Mouse (Mus musculus) right cerebral cortex, adult 2 months (tissue): ENCODE data around the gene Pxylp1.
"Not testable (repeated sequence)": the region's sequence is repeated elsewhere in the genome, so short reads cannot be mapped to it uniquely, and the experiment has no call there.

Experiments used
- DNase-seq, 2 experiments: peaks; one replicate each; pipeline ENCODE4 v3.0.0; 2021 to 2022; ENCODE audit warnings: low spot score in 2 of 2

Pxylp1 gene

DNA sequence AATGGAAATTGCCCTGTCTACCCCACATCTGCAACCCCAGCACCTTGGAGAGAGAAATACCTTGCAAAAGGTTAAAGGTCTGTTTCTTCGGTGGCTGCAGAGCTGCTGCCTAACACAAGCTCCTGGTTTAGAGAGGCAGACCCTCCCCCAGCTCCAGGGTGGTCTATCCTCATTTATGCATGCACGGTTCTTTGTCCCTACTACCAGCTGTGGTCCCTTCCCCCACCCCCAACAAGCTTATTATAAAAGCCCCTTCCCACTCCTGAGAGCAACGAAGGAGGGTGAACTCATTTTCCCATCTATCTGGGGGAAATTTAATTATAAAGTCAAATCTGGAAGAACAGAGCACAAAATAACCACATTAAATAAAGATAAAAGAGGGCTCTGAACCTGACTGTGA lies at the start of gene Pxylp1:
Gene Pxylp1 (minus strand): TSS at position 124 of the 400 bp plus-strand sequence.
- no peak for DNase-seq

DNA sequence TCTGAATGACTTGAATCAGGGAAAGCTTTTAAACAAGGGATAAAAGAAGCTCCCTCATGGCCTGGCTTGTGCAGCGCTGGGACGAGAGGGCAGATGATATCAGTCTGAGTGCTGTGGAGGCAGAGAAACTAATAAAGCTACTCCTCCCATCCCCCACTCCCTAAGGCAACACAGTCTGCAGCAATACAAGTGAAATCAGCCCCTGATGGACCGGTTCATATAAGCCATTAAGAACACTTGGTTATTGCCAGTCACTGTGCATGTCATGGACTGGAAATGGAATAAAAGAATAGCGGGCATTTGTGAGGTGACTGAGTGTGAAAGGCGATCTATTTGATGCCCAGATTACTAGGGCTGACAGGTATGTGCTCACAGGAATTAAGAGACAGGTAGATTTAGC lies 46.4 kb upstream of the Pxylp1 start:
- no peak for DNase-seq

DNA sequence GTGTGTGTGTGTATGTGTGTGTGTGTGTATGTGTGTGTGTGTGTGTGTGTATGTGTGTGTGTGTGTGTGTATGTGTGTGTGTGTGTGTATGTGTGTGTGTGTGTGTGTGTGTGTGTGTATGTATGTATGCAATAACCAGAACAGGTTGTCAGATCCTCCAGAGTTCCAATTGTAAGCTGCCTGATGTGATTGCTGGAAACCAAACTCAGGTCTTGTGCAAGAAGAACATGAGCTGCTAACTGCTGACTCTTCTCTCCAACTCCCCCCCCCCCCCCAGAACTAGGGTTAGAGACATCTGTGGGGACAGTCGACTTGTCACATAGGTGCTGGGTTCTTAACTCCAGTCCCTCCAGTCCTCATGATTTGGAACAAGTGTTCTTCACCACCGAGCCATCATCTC lies 44.0 kb upstream of the Pxylp1 start:
- not testable (repeated sequence) for DNase-seq

DNA sequence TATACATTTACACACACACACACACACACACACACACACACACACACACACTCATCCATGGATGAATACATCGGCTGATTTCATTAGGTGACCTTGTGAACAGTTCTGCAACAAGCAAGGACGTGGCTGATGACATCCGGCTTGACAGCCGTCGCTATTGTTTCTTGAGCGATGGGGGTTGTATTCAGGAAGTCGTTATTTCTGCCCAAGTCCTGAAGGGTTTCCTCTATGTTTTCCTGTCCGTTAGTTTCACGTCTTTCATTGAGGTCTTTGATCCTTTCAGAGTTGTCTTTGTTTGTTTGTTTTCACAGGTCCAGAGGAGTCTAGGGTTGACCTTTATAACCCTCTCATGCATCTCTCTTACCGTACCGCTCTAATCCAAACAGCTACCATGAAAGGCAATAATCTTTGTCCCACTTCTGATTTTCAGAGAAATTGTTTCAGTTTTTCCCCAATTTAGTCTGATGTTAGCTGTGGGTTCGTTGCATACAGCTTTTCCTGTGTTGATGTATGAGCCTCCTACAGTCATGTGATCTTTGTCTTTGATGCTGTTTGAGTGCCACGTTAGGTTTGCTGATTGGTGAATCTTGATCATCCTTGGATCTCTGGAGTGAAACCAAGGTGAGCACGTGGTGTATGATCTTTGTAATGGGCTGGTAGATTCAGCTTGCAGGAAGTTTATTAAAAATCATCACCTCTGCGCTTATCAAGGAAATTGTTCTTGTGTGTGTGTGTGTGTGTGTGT lies 43.3 kb upstream of the Pxylp1 start:
- DNase-seq, result no peak

DNA sequence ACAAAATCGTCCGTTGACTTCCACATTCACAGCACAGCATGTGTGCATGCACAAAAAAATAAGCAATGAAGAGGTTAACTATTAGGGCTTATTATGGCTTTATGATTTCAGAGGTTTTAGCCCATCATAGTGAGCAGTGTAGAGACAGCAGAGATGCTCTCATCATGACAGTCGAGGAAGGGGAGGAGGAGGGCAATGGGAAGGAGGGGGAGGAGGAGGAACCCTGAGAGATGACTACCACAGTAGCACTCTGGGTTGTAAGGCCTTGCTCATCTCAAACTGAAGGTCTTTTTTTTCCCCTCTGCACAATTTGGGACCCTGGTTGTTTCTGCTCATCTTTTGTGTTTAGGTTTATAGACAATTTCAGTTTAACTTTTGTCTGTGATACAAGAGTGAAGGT lies 42.3 kb upstream of the Pxylp1 start:
- DNase-seq, result no peak

DNA sequence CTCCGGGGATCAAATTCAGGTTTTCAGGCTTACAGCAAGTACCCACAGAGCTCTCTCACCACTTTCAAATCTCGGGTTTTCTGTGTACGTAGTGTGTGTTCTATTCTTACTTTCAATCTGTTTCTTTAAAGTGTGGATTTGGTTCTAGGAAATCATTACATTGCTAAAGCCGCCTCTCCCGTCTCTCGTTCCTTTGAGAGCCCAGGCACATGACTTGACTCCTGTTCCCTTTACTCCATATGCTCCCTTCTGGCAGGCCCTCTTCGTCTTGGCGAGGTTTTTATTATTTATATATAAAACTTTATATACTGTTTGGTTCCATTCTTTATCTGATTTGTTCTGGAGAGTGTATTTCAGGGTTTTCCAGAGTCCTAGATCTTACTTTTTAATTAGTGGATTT lies 40.3 kb upstream of the Pxylp1 start:
- no peak for DNase-seq

DNA sequence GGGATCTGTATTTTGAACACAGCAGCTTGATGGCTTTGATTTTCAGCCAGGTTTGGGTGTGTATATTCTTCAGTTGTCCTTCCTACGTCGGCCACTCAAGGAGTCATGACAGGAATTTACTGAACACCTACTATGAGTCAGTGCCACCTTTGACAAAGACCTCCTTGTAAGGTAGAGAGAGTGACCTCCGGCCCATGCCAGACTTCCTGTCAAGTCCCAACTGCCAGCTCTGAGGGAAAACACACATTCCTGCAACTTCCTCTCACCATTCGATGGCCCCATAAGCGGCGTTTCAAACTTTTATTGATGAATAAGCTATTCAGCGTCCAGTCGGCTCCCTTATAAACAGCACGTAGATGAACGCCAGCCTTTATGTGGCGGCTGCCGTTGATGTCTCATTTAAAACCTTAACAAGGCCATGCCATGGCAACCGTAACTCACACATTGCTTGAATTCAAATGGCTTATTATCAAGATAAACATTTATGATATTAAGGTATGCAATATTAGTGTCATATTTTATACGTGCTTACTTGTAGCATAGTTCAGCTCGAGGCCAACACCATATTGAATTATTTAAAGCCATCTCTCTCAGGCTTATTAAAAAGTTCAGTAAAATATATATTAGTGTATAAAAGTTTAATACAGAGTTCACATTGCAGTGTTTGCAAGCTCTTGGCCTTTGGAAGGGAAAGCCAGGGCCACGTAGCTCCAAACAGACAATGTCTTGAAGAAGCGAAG lies 31.3 kb upstream of the Pxylp1 start:
- no peak for DNase-seq

DNA sequence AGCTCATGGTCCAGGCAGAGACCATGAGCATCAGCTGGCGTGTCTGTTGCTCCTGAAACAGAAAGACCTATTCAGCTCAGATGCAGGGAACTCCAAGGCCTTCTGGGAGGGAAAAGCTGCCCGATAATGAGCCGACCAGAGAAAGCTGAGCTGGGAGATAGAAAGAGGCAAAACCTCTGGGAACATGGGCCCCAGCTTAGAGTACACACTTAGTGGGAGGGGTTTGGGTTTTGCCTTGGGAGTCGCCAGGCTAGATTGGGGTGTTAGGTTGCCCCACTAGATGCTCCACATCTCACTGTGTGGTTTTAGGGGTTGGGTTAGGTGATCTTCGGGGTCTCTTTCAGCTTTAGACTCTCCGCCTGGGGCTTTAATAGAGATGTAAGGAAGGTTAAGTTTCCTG lies 30.6 kb upstream of the Pxylp1 start:
- DNase-seq, result no peak

DNA sequence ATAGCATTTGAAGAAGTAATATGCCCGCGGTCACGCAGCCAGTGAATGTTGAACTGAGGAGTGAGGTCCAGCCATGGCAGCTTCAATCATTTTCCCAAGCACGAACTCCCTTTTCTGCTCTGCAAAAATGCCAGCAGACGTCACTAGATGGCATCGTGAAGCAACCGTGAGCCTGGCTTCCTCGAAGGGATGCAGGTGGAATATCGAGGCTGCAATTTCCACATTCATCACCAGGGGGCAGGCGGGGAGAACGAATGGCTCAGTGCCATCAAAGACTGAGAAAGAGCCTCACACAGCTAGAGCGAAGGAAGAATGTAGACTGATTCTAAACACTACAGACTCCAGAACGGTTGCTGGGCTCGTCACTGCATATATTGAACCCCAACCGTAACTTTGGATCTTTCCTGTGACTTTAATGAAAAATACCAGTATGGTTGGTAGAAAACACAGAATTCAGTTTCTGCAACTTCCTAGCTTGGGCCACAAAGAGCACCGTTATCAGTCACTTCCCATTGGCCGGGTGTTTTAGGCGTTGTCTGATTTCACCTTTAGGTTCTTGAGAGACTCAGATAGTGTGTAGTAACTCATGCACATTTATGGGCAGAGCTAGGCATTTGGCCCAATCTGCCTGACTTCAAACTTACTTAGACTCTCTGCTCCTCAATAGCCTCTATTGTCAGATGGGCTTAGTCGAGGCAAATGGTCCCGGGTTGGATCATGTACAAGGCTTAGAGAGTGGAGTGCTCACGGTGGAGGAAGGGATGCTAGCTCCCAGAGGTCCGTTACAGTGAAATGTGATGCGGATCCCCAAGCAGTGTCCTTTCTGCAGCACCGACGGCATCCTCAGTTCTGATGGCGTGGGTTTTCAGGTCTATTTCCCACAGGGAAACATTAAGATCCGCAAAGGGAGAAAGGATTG lies 24.4 kb upstream of the Pxylp1 start:
- DNase-seq, result peak; percentile 100

DNA sequence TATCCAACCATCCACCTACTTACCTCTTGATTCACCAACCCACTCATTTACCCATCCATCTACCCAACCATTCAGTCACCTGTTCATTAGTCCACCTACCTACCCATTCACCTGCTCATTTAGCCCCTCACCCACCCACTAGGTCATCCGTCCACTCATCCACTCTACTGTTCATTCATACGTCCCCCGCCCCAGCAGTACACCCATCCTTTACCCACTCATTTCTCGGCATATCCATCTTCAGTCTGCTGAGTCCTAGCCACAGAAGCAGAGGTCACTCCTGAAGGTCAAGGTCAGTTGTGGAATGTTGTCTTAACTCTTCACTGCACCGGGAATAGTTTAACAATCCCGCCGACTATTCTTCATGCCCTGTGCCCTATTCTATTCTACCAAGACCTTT lies 23.6 kb upstream of the Pxylp1 start:
- DNase-seq, result no peak

DNA sequence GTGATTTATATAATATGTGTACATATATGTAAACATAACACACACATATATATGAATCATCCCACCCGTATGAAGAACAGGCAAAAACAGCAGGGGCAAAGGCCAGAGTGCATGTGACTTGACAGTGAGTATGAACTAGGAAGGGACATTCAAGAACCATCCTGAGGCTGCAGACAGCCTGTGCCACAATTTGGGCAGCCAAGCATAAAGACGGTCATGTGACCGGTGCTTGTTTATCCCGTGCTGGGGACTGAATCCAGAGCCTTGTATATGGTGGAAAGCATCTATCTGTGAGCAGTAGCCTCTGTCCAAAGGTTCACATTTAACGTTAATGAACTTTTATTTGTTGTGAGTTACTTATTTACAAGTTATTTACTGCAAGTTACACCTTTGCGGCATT lies 22.4 kb upstream of the Pxylp1 start:
- DNase-seq, result no peak

DNA sequence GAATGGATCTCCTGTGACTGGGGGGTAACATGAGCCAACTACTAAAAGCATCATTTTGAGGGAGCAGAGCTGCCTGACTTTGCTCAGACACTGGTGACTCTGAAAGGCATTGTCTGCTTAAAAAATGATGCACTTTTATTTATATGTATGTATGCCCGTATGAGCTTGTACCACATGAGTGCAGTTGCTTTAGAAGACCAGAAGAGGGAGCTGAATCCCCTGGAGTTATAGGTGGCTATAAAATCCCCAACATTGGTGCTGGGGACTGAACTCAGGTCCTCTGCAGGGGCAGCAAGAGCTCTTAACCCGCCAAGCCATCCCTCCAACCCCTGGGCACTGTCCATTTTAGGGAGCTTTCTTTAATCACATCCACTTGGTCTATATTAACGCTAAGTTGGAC lies 21.5 kb upstream of the Pxylp1 start:
- no peak for DNase-seq

DNA sequence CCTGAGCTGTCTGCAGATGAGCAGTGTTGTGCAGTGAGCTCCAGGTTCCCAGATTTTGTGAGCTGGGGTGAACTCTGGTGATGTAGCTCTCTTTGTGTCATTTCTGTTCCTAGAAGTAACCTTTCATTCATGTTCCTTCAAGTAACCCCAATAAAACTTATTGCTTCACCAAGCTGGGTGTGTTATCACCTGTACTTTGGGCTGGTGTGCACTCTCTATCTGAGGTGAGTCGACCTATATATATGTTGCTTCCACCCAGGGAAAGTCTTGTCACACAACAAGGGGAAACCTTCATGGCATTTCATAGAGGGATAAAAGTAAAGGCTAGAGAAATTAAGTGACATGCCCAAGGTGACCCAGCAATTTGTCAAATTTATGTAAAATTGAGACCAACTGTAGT lies 17.0 kb upstream of the Pxylp1 start:
- no peak for DNase-seq

DNA sequence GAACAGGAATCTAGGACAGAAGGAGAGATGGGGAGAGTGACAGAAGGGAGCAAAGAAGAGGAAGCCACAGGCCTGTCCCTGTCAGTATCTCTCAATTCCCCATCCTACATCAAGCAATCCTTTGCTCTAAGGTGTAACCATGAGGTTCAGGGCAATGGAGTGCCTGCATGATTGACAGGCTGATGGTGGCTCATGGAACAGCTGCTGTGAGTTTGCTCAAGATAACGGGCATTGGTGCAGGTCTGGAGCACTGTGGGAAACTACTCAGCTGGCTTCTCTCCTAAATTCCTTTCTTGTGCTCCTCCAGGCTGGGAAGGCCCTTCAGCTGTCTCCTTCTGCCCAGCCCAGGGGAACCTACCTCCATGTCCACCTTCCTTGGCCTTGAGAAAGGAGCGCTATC lies 16.3 kb upstream of the Pxylp1 start:
- DNase-seq, result no peak

DNA sequence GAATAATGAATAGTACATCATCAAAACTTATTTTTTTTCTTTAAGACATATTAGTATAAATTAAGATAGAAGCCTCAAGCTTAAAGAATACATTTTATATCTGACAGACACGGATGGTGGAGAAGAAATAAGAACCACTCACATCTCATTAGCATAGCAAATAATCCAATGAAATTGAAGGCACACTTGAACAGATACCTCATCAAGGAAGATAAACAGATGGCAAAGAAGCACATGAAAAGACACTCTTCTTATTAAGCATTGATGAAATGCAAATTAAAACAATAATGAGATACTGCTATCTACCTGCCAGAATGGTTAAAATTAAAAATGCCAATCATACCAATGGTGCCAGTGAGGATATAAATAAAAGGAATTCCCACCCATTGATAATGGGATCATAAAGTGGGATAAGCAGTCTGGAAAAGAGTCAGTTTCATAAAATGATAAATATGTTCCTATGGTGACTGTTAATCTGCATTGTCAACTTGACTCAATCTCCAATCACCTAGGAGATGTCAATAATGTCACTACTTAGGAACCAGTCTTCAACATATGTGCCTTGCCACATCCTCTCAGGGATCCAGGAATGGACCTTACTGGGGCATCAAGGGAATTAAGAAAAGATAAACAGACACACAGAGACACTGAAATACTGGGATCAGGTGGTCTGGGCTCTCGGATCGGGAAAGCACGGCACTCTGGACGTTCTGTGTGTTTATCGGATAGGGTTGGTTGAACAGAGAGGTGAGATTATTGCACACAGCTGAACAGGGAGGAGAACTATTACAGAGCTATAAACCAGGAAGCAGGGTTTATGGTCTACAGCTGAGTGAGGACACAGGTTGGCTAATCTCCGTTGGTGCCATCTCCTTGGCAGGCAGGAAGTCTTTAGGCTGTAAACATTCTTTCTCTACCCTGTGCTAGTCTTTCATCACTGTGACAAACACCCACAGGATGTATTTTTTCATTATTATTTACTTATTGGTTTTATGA lies 12.2 kb upstream of the Pxylp1 start:
- no peak for DNase-seq

DNA sequence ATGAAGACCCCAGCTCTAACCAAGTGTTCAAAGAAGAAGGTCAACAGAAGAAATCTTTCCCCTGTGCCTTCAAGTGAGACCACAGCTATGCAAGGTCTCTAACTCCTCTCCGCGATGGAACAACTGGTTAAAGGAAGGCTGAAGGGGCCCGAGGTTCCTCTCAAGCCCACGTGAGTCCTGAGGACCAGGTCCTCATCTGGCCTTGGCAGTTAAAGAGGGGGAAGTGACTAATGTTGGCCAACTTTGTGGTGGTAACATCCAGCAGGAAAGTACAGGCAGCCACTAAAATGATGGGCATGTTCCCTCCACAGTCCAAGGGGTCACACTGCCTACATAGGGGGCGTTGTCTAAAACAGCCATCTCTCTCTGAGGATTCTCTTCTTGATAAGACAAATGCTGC lies 7.2 kb upstream of the Pxylp1 start:
- DNase-seq, result no peak

DNA sequence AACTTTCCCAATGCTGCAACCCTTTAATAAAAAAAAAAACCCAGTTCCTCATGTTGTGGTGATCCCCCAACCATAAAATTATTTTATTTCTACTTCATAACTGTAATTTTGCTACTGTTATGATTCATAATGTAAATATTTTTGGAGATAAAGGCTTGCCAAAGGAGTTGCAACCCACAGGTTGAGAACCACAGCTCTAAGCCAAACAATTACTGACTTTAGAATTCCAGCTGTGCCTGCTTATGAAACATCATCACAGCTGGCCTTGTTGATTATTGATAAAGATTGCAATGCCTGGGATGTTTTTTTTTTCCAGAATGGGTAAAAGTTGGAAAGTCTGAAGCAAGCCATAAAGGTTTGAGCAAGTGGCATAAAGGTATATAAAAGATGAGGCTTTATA lies 6.5 kb upstream of the Pxylp1 start:
- DNase-seq, result no peak

DNA sequence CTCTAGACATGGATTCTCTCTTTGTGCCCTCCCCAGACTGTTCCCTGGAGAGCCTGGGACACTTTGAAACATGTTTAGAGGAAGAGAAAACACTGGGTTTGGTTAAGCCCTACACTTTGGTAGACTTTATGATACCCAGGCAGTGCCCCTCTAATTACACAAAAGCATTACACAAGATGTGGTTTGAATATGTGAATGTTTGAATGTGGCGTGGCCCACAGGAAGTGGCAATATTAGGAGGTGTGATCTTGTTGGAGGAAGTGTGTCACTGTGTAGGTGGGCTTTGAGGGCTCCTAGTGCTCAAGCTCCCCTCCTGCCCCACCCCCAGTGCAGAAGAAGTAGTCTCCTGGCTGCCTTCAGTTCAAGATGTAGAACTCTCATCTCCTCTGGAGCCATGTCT lies 4.2 kb upstream of the Pxylp1 start:
- DNase-seq, result no peak

DNA sequence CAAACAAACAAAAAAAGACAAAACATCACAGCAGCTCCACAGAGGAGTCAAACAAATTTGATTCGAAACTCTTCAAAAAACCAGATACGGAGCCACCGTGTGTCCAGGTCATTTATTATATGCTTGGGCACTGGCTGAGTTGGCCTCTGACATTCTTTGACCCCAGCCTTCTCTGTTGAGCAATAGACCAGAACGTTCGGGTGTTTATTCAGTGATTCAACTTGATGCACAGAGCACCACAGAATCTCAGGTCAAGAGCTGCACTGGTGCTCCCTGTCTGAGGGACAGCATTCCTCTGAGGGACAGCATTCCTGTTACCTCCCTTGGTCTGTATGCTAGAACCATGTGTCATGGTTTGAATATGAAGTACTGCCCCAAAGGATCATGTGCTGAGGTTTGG lies 1.1 kb upstream of the Pxylp1 start:
- DNase-seq, result no peak

DNA sequence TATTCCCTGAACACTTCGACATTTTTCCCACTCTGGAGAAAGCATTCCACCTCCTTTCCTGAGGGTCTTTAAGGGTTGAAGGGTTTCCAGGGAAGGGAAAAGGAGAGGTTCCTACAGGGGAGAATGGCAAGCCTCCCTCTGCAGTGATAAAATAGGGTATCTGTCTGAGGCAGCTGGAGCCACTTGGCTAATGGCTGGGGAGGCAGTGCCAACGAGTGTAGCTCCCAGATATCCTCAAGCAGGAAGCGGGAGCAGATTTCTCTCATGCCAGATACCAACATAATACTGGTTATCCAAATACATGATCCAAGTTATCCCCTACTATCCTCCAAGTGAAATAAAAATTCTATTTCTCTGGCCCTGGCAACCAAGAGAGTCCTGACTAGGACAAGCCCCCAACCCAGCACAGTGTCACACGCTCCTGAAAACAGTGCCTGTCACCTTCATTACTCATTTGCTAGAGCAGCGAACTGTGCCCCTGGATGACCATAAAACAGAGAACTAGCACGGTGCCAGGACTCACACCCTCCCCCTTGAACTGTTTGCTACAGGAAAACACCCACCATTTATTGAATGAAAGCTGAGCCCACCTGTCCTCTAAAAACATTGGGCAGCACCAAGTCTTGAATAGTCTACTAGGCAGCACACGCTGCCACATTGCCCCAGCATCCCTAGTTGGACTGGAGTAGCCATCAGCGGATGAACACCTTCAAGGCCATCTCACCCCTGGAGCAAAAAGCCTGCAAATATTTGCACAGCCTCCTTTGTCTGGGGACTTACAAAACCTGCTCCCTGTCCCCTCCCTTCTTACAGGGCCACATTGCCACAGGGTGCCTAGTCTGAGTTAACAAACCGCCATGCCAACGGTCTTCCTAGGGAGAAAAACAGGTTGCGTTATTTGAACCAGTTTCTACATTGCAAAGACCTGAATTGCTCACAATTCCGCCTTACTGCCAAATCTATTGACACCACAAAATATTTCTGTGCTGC lies 833 bp downstream of the Pxylp1 start:
- DNase-seq, result no peak
